Mouse (Mus musculus): ENCODE measurements around the gene Fam198b. TPM values are rescaled to one million over a fixed set of nuclear protein-coding genes. Genes with fewer than 3 reads are reported as not detected.

Gene Fam198b
- polyA plus RNA-seq, 1 experiment from 2014 or later = 2.0 TPM

GRCm38 (mm10) chr3:79977656-79978450 lies 93.5 kb downstream of the Fam198b start:
- ATAC-seq (ENCODE audit: low read depth) = no peak
- Histone ChIP-seq H3K36me3 (ENCODE audit: control insufficient read depth, insufficient read depth, low read length) (no peaks in the 10 kb centered on the region), H3K27me3 (ENCODE audit: control insufficient read depth, insufficient read depth, low read length) (no peaks in the 10 kb centered on the region), H3K27ac (ENCODE audit: low read depth, low read length) (no peak overlapping the region), H3K4me1 (ENCODE audit: control insufficient read depth, insufficient read depth, low read length) (no peaks in the 10 kb centered on the region), H3K4me3 (ENCODE audit: low read depth, low read length) (no peak overlapping the region), H3K9me3 (ENCODE audit: control insufficient read depth, low read length) (no peaks in the 10 kb centered on the region), H3K4me2 (ENCODE audit: low read depth, low read length) (no peak overlapping the region), H3K9ac (replicated peaks; ENCODE audit: low read depth, low read length) (no peak overlapping the region)
- 83% methylated on average over 11 of the region's 11 CpGs for WGBS

GRCm38 (mm10) chr3:79980714-79981113 lies 96.4 kb downstream of the Fam198b start:
- no peak overlapping the region for H3K9ac ChIP-seq (replicated peaks; ENCODE audit: low read depth, low read length)
- ATAC-seq (ENCODE audit: low read depth) = no peak
- H3K27me3 ChIP-seq (ENCODE audit: control insufficient read depth, insufficient read depth, low read length) = no peaks in the 10 kb centered on the region
- H3K9me3 ChIP-seq (ENCODE audit: control insufficient read depth, low read length) = no peaks in the 10 kb centered on the region
- no peaks in the 10 kb centered on the region for H3K4me1 ChIP-seq (ENCODE audit: control insufficient read depth, insufficient read depth, low read length)
- H3K4me2 ChIP-seq (ENCODE audit: low read depth, low read length) = no peak overlapping the region
- H3K36me3 ChIP-seq (ENCODE audit: control insufficient read depth, insufficient read depth, low read length) = no peaks in the 10 kb centered on the region
- no peak overlapping the region for H3K27ac ChIP-seq (ENCODE audit: low read depth, low read length)
- no peak overlapping the region for H3K4me3 ChIP-seq (ENCODE audit: low read depth, low read length)
- WGBS = 87% methylated on average over 1 of the region's 1 CpGs

- Histone ChIP-seq H3K36me3 (ENCODE audit: control insufficient read depth, insufficient read depth, low read length) (no peaks in the 10 kb centered on the region), H3K27ac (ENCODE audit: low read depth, low read length) (no peak overlapping the region), H3K9me3 (ENCODE audit: control insufficient read depth, low read length) (no peaks in the 10 kb centered on the region), H3K4me2 (ENCODE audit: low read depth, low read length) (no peak overlapping the region), H3K27me3 (ENCODE audit: control insufficient read depth, insufficient read depth, low read length) (no peaks in the 10 kb centered on the region), H3K4me1 (ENCODE audit: control insufficient read depth, insufficient read depth, low read length) (no peaks in the 10 kb centered on the region), H3K9ac (replicated peaks; ENCODE audit: low read depth, low read length) (no peak overlapping the region), H3K4me3 (ENCODE audit: low read depth, low read length) (no peak overlapping the region)
- WGBS = 84% methylated on average over 2 of the region's 2 CpGs
- ATAC-seq (ENCODE audit: low read depth) = no peak
These were observed 99.7 kb downstream of the Fam198b start for GRCm38 (mm10) chr3:79983961-79984419.

- no peaks in the 10 kb centered on the region for H3K36me3 ChIP-seq (ENCODE audit: control insufficient read depth, insufficient read depth, low read length)
- H3K4me2 ChIP-seq (ENCODE audit: low read depth, low read length) = no peak overlapping the region
- WGBS = 61% methylated on average over 1 of the region's 1 CpGs
- H3K4me3 ChIP-seq (ENCODE audit: low read depth, low read length) = no peak overlapping the region
- ATAC-seq (ENCODE audit: low read depth) = no peak
- no peak overlapping the region for H3K27ac ChIP-seq (ENCODE audit: low read depth, low read length)
- H3K27me3 ChIP-seq (ENCODE audit: control insufficient read depth, insufficient read depth, low read length) = no peaks in the 10 kb centered on the region
- no peaks in the 10 kb centered on the region for H3K4me1 ChIP-seq (ENCODE audit: control insufficient read depth, insufficient read depth, low read length)
- no peaks in the 10 kb centered on the region for H3K9me3 ChIP-seq (ENCODE audit: control insufficient read depth, low read length)
- no peak overlapping the region for H3K9ac ChIP-seq (replicated peaks; ENCODE audit: low read depth, low read length)
These were observed 100.2 kb downstream of the Fam198b start for GRCm38 (mm10) chr3:79984542-79984941.

GRCm38 (mm10) chr3:79989250-79989649 lies 104.9 kb downstream of the Fam198b start:
- H3K4me1 ChIP-seq (ENCODE audit: control insufficient read depth, insufficient read depth, low read length) = no peaks in the 10 kb centered on the region
- H3K9ac ChIP-seq (replicated peaks; ENCODE audit: low read depth, low read length) = no peak overlapping the region
- H3K4me3 ChIP-seq (ENCODE audit: low read depth, low read length) = no peak overlapping the region
- ATAC-seq (ENCODE audit: low read depth) = no peak; the same call in 1 of the 2 replicates
- H3K4me2 ChIP-seq (ENCODE audit: low read depth, low read length) = no peak overlapping the region
- H3K27ac ChIP-seq (ENCODE audit: low read depth, low read length) = no peak overlapping the region
- 76% methylated on average over 8 of the region's 8 CpGs for WGBS
- H3K9me3 ChIP-seq (ENCODE audit: control insufficient read depth, low read length) = no peaks in the 10 kb centered on the region
- no peaks in the 10 kb centered on the region for H3K36me3 ChIP-seq (ENCODE audit: control insufficient read depth, insufficient read depth, low read length)
- H3K27me3 ChIP-seq (ENCODE audit: control insufficient read depth, insufficient read depth, low read length) = no peaks in the 10 kb centered on the region

GRCm38 (mm10) chr3:79989911-79990310 lies 105.6 kb downstream of the Fam198b start:
- no peak overlapping the region for H3K9ac ChIP-seq (replicated peaks; ENCODE audit: low read depth, low read length)
- no peaks in the 10 kb centered on the region for H3K36me3 ChIP-seq (ENCODE audit: control insufficient read depth, insufficient read depth, low read length)
- H3K27ac ChIP-seq (ENCODE audit: low read depth, low read length) = no peak overlapping the region
- ATAC-seq (ENCODE audit: low read depth) = no peak
- no peak overlapping the region for H3K4me2 ChIP-seq (ENCODE audit: low read depth, low read length)
- H3K4me3 ChIP-seq (ENCODE audit: low read depth, low read length) = no peak overlapping the region
- no peaks in the 10 kb centered on the region for H3K9me3 ChIP-seq (ENCODE audit: control insufficient read depth, low read length)
- no peaks in the 10 kb centered on the region for H3K27me3 ChIP-seq (ENCODE audit: control insufficient read depth, insufficient read depth, low read length)
- H3K4me1 ChIP-seq (ENCODE audit: control insufficient read depth, insufficient read depth, low read length) = no peaks in the 10 kb centered on the region
- WGBS = 46% methylated on average over 2 of the region's 2 CpGs

- H3K9ac ChIP-seq (replicated peaks; ENCODE audit: low read depth, low read length) = no peak overlapping the region
- no peak overlapping the region for H3K4me3 ChIP-seq (ENCODE audit: low read depth, low read length)
- H3K27ac ChIP-seq (ENCODE audit: low read depth, low read length) = no peak overlapping the region
- no peaks in the 10 kb centered on the region for H3K9me3 ChIP-seq (ENCODE audit: control insufficient read depth, low read length)
- H3K36me3 ChIP-seq (ENCODE audit: control insufficient read depth, insufficient read depth, low read length) = no peaks in the 10 kb centered on the region
- H3K4me2 ChIP-seq (ENCODE audit: low read depth, low read length) = no peak overlapping the region
- H3K27me3 ChIP-seq (ENCODE audit: control insufficient read depth, insufficient read depth, low read length) = no peaks in the 10 kb centered on the region
- no peaks in the 10 kb centered on the region for H3K4me1 ChIP-seq (ENCODE audit: control insufficient read depth, insufficient read depth, low read length)
- no peak for ATAC-seq (ENCODE audit: low read depth)
These were observed 106.1 kb downstream of the Fam198b start for GRCm38 (mm10) chr3:79990480-79990879.

- Histone ChIP-seq H3K9ac (replicated peaks; ENCODE audit: low read depth, low read length) (no peak overlapping the region), H3K27ac (ENCODE audit: low read depth, low read length) (no peak overlapping the region), H3K27me3 (ENCODE audit: control insufficient read depth, insufficient read depth, low read length) (no peaks in the 10 kb centered on the region), H3K4me2 (ENCODE audit: low read depth, low read length) (no peak overlapping the region), H3K9me3 (ENCODE audit: control insufficient read depth, low read length) (no peaks in the 10 kb centered on the region), H3K36me3 (ENCODE audit: control insufficient read depth, insufficient read depth, low read length) (no peaks in the 10 kb centered on the region), H3K4me1 (ENCODE audit: control insufficient read depth, insufficient read depth, low read length) (no peaks in the 10 kb centered on the region), H3K4me3 (ENCODE audit: low read depth, low read length) (no peak overlapping the region)
- ATAC-seq (ENCODE audit: low read depth) = no peak
- 81% methylated on average over 5 of the region's 5 CpGs for WGBS
These were observed 109.8 kb downstream of the Fam198b start for GRCm38 (mm10) chr3:79994029-79994539.

- Histone ChIP-seq H3K9ac (replicated peaks; ENCODE audit: low read depth, low read length) (no peak overlapping the region), H3K4me3 (ENCODE audit: low read depth, low read length) (no peak overlapping the region), H3K4me1 (ENCODE audit: control insufficient read depth, insufficient read depth, low read length) (no peaks in the 10 kb centered on the region), H3K27me3 (ENCODE audit: control insufficient read depth, insufficient read depth, low read length) (no peaks in the 10 kb centered on the region), H3K27ac (ENCODE audit: low read depth, low read length) (no peak overlapping the region), H3K36me3 (ENCODE audit: control insufficient read depth, insufficient read depth, low read length) (no peaks in the 10 kb centered on the region), H3K9me3 (ENCODE audit: control insufficient read depth, low read length) (no peaks in the 10 kb centered on the region), H3K4me2 (ENCODE audit: low read depth, low read length) (no peak overlapping the region)
- WGBS = 82% methylated on average over 6 of the region's 6 CpGs
- no peak for ATAC-seq (ENCODE audit: low read depth)
These were observed 111.4 kb downstream of the Fam198b start for GRCm38 (mm10) chr3:79995726-79996125.

Measured in neural tube, embryonic 14.5 days (tissue).